Mouse (Mus musculus) G1E (cell line): Measurements from ENCODE around the gene Naa15.

Experiments used
- CTCF ChIP-seq: IDR thresholded peaks from 2 replicates; pipeline ENCODE4 v1.5.1; 2012; ENCODE audit warnings: low read depth, low read length, inconsistent platforms, mixed read lengths
- GATA2 ChIP-seq: IDR thresholded peaks from 2 replicates; pipeline ENCODE4 v1.6.1; 2012; ENCODE audit warnings: low read depth, low read length, inconsistent platforms, borderline replicate concordance

DNA sequence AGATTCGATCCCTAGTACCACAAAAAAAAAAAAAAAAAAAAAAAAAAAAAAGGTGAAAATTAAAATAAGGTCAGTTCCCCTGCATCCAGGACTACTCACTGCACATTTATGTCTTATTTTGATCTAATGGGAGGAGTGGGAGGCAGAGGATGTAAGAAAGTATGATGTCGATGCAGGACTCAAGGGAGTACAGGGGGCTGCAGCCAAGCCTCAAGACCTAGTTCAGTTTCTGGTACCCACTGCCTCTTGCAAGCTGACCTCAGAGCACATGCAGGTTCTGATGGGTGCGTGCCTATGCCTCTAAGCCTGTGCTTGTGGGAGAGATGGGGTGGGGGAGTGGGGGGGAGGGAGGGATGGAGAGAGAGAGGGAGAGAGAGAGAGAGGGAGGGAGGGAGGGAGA is 20.1 kb upstream of the Naa15 start:
- TF ChIP-seq CTCF: no peak
- TF ChIP-seq GATA2: no peak
